Mouse (Mus musculus) embryonic fibroblast, embryonic 13.5 days (primary cell): Measurements from ENCODE around the gene Nrxn1.

Experiments used
- CTCF ChIP-seq: IDR thresholded peaks from 2 replicates; pipeline ENCODE4 v1.5.1; 2011; ENCODE audit warnings: mild to moderate bottlenecking, control low read depth, low read length, moderate library complexity, borderline replicate concordance; ENCODE audit not compliant: insufficient read depth
- POLR2A ChIP-seq: IDR thresholded peaks from 2 replicates; pipeline ENCODE4 v1.6.1; 2011; ENCODE audit warnings: low read depth, mild to moderate bottlenecking, control low read depth, low read length, moderate library complexity

DNA sequence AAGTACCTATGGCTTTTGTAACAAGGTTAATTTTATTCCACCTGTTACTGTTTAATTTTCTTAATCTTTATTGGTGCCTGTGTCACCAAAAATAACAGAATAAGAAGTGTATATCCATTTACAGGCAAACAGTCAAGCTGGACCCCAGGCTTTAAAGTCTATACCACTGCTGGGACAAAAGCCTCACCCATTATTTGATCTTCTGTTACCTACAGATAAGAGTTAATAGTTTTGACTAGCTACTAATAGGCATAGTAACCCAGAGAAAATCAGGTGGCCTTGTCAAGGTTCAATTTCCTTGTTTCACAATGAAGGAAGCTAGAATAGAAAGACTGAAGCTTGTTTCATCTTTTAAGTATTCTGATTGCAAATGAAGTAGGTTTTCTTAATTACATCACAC lies 888.9 kb downstream of the Nrxn1 start:
- TF ChIP-seq CTCF (no peak), POLR2A (no peak)
